Mouse (Mus musculus): Measurements from ENCODE around the gene Uba1. TPM values are rescaled to one million over a fixed set of nuclear protein-coding genes. Genes with fewer than 3 reads are reported as not detected.

The Uba1 gene
- polyA plus RNA-seq, 1 experiment from 2014 or later, result 394 TPM

Other genes with a start within 250 kb of the Uba1 start
- 5.4 and 6.5 TPM in 2 replicates for gene Jade3, start 232.6 kb upstream of the Uba1 start, polyA plus RNA-seq (2015; fragmentation: Nextera tagmentation; extraction: Ambion mirVana)
- gene Rgn, start 108.5 kb upstream of the Uba1 start, polyA plus RNA-seq (2015; fragmentation: Nextera tagmentation; extraction: Ambion mirVana), result 0.56 and 0.57 TPM in 2 replicates
- 63.5 and 63.9 TPM in 2 replicates for gene Rbm10, start 40.8 kb upstream of the Uba1 start, polyA plus RNA-seq (2015; fragmentation: Nextera tagmentation; extraction: Ambion mirVana)
- 220 and 231 TPM in 2 replicates for gene Ndufb11, start 40.7 kb upstream of the Uba1 start, polyA plus RNA-seq (2015; fragmentation: Nextera tagmentation; extraction: Ambion mirVana)
- gene Cdk16, start 29.6 kb downstream of the Uba1 start, polyA plus RNA-seq (2015; fragmentation: Nextera tagmentation; extraction: Ambion mirVana), result 122 and 126 TPM in 2 replicates
- 93.8 and 98.4 TPM in 2 replicates for gene Usp11, start 45.6 kb downstream of the Uba1 start, polyA plus RNA-seq (2015; fragmentation: Nextera tagmentation; extraction: Ambion mirVana)
- 281 and 285 TPM in 2 replicates for gene Araf, start 139.5 kb downstream of the Uba1 start, polyA plus RNA-seq (2015; fragmentation: Nextera tagmentation; extraction: Ambion mirVana)
- 4.9 and 5.0 TPM in 2 replicates for gene Timp1, start 211.8 kb downstream of the Uba1 start, polyA plus RNA-seq (2015; fragmentation: Nextera tagmentation; extraction: Ambion mirVana)

Measured in hindbrain, embryonic 13.5 days (tissue).